Mouse (Mus musculus) cerebellum, adult (tissue): ENCODE measurements at regions not wholly inside any gene's neighbourhood (a gene's known extent, or its start where the extent isn't known, plus 50 kb on each side); places are given as distances from the start of the nearest gene placed in this dataset.

Source experiments
- ATAC-seq: cut with Nextera tagmentation; 2 replicates; pipeline ENCODE4 v1.9.2; 2017; ENCODE audit warnings: mild to moderate bottlenecking, moderate library complexity, mixed read lengths; ENCODE audit not compliant: insufficient number of reproducible peaks, low FRiP score, low TSS enrichment

DNA sequence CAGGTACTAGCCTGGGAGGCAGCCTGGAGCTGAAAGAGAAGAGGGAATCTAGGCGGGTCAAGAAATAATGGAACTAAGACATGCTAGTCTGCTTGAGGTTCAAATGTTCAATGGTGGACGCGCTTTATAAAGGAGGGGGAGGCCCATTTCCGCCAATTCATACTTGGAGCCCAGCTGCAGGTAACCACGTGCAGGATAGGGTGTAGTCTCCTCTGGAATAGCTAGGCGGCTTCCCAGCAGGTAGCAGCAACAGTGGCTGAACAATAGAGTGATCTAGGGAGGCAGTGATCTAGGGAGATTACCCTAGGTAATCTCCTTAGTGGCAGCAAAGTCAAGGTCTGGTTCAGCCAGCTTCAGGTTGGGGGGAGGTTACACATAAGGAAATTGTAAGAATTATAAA, 134.6 kb downstream of the Sh2d4b start:
- ATAC-seq: no peak

DNA sequence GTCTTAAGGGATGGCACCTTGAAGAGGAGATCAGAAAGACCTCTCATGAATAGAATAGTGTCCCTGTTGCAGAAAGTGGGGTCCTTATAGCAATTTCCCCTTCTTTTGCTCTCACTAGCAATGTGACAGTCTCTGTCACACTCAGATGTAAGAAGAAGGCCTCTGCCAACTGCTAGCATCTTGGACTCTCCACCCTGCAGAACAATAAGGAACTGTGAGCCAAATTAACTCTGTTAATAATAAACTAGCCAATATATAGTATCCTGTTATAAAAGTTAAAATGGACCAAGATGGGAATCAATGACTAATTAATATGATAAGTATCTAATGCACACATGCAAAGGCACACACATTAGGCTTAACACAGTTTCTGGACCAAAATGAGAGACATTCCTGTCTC, 152.5 kb downstream of the Sh2d4b start:
- ATAC-seq: no peak

DNA sequence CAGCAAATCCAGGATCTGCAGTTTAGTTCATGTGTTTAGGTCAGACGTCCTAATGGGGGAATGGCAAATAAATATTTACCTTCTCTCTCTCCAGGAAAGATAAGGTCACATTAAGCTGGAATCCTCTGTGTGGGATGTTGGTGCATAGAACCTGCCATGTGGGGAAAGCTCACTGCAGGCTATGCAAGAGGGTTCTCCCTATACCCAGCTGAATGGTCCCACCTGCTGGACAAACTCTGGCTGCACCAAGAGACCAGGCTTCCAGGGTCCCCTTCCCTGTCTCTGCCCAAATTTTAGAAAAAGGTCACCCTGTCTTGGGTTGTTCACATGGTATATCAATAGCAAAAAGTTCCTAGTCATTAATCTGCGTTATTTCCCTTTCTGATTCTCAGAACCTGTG, 161.2 kb downstream of the Sh2d4b start:
- no peak for ATAC-seq

DNA sequence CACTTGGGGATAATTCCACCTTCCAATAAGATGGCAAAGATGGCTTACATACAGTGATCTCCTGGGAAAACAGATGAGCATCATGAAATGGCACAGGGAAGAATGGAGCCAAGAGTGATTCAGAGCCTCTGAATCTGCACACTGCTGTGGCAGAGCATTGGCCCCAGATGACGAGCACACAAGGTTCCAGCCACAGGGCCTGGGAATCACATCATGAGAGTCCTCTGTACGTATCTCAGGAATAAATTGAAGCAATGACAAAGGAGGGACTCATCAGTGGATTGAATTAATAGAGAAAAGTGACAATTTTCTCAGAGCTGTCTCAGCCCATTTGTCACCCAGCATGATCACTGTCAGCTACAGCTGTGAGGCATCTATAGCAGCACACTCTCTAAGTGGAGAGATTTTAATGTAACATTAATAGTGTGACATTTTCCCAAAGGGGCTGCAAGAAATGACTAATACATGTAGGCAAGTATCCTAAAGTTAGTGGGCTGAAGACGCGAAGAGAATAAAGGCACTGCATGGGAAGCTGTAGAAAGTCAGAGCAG, 184.0 kb downstream of the Sh2d4b start:
- no peak for ATAC-seq

DNA sequence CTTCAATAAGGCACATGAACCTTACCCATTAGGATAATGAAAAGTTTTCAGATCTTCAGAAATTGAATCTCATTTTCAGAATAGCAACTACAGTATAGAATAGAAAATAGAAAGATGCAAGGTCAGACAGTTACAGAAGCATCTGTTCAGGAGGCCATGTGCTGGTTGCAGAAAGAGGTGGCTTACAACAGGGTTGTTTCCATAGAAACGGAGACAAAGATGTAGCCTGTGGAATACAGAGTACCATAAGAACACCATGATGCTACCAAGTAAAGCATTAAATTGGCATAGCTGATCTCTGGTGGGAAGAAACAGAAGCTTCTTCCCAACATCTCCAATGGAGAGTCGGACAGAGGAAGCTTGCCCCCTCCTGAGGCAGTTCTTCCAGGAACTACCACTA, 185.6 kb downstream of the Sh2d4b start:
- no peak for ATAC-seq

DNA sequence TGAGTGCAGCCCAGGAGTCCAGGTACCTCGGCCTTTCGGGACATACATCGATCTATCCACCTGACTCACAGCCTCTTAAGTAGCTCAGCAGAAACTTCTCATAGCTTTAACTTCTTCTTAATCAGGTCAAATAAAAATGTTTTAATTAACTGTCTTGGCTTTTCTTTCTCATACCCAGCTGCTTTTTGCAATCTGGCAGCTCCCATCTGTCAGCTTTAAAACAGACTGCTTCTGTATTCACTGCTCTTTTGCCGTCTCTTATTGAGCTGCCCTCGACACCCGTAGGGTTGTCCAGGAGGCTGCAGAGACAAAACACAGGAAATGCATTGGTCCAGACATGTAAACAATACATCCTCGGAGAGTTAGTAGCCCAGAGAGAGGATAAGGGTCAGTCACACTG, 189.6 kb downstream of the Sh2d4b start:
- ATAC-seq: 0 out of 2 replicates have a peak, but pooled peaks have one; percentile 45

DNA sequence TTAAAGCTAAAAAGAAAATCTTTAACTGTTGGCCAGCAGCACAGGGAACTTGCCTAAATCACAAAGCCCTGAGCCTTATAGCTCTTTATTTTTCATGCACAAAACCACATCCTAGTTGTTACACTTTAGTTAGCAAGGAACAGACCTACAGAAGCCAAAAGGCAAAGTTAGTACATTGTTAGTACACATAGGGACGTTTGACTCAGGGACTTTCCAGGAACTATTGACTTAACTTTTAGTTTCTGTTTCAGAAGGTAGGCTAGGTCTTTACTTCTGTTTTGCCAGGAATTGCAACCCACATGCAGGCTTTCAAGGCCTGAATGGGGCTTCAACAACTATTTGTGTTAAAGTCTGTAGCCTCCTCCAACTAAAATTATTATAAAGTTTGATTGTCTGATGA, 211.4 kb downstream of the Sh2d4b start:
- no peak for ATAC-seq

DNA sequence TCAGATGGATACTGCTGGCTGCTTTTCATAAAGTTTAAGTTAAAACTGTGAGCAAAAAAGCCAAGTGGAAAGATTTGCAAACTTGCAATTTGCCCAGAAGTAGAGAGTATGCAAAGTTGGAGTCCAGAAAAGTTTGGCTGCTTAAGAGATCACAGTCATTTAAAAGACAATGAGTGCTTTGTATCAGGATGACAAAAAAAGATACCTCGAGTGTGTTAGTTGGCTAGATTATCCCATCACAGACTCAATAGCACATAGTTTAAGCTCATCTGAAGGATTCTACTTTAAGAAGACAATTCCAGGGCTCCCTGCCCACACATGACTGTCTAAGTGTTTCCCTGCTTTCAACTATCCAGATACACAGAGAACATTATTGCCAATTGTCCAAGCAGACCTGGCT, 239.5 kb downstream of the Sh2d4b start:
- no peak for ATAC-seq
